Mouse (Mus musculus) cortical plate, adult 2 months (tissue): ENCODE results near the gene 1700037H04Rik.

Experiments used
- CTCF ChIP-seq: fragments of 200-500 bp; IDR thresholded peaks from 2 replicates; pipeline ENCODE4 v1.5.1; 2011; ENCODE audit warnings: mild to moderate bottlenecking, control low read depth, low read length; ENCODE audit not compliant: insufficient read depth; ENCODE audit errors: extremely low read depth
- POLR2A ChIP-seq: fragments of 200-500 bp; IDR thresholded peaks from 2 replicates; pipeline ENCODE4 v1.6.1; 2011; ENCODE audit warnings: mild to moderate bottlenecking, low read length, control low read depth; ENCODE audit not compliant: insufficient read depth; ENCODE audit errors: extremely low read depth

GRCm38 (mm10) chr2:131200710-131201109 lies 40.8 kb upstream of the 1700037H04Rik start:
- no peak for TF ChIP-seq POLR2A
- TF ChIP-seq CTCF, result no peak
